Mouse (Mus musculus): ENCODE results near the gene Ppp1r3f.

- TF ChIP-seq CTCF (IDR thresholded peaks at IDR 0.05; ENCODE audit: low read depth) (no peak), EP300 (IDR thresholded peaks at IDR 0.05; ENCODE audit: low read depth) (no peak)
Measured at GRCm38 (mm10) chrX:7574087-7574884, at the start of gene Ppp1r3f.
